12 mouse cellular contexts compared by ENCODE assay signal in the genomic region with DNA sequence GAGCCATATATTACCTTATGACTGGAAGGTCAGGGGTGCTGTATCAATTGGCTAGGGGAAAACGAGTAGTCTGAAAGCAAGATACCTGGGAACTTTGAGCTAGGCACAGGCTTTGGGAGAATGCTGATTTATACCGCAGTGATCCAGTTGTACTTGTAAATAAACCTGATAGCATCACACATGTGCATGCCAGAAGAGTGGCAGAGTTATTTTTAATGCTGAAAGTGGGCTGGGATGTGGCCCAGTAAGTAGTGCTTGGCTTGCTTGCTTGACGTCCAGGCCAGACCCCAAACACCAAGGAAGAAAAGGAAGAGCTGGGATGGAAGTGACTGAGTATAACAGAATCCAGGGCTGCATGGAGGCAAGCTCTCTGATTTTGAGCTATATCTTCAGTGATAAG.
"Had no signal": no experiment of that assay in that cellular context is flagged by ENCODE, and none has a peak within 500 bp of the region (broad histone marks: within the 10 kb centered on the region; RNA-seq: fewer than 3 reads in every experiment).

No protein-coding gene starts in this region.

- H3K4me2 ChIP-seq: limb, embryonic 13.5 days; midbrain, embryonic 12.5 days; neural tube, embryonic 13.5 days had no signal

- ATAC-seq: midbrain, embryonic 16.5 days had no signal

- H3K36me3 ChIP-seq: limb, embryonic 13.5 days; midbrain, embryonic 12.5 days; neural tube, embryonic 13.5 days had no signal

- H3K9me3 ChIP-seq: limb, embryonic 13.5 days; midbrain, embryonic 12.5 days; neural tube, embryonic 13.5 days had no signal

- H3K27ac ChIP-seq: limb, embryonic 13.5 days; liver, embryonic 14.5 days; midbrain, embryonic 12.5 days; neural tube, embryonic 13.5 days; stomach, postnatal 0 days had no signal

- H3K27me3 ChIP-seq: limb, embryonic 13.5 days; midbrain, embryonic 12.5 days; neural tube, embryonic 13.5 days had no signal

- H3K4me3 ChIP-seq: limb, embryonic 13.5 days; midbrain, embryonic 12.5 days; neural tube, embryonic 13.5 days had no signal

- DNase-seq: kidney, postnatal 10 days; left cerebral cortex, postnatal 4 days; lung, adult 18-20 months; retina, postnatal 1 day; right cerebral cortex, postnatal 14 days; thymus, postnatal 4 days had no signal

- H3K9ac ChIP-seq: limb, embryonic 13.5 days; liver, embryonic 14.5 days; midbrain, embryonic 12.5 days; neural tube, embryonic 13.5 days had no signal
